Mouse (Mus musculus) cortical plate, adult 2 months (tissue): Measurements from ENCODE around the gene Hist1h3e.

Experiments used
- CTCF ChIP-seq: fragments of 200-500 bp; IDR thresholded peaks from 2 replicates; pipeline ENCODE4 v1.5.1; 2011; ENCODE audit warnings: mild to moderate bottlenecking, control low read depth, low read length; ENCODE audit not compliant: insufficient read depth; ENCODE audit errors: extremely low read depth
- POLR2A ChIP-seq: fragments of 200-500 bp; IDR thresholded peaks from 2 replicates; pipeline ENCODE4 v1.6.1; 2011; ENCODE audit warnings: mild to moderate bottlenecking, low read length, control low read depth; ENCODE audit not compliant: insufficient read depth; ENCODE audit errors: extremely low read depth

- TF ChIP-seq CTCF (no peak), POLR2A (no peak)
These were observed 47.0 kb upstream of the Hist1h3e start for GRCm38 (mm10) chr13:23609209-23609608.
